Mouse (Mus musculus) heart, embryonic 11.5 days (tissue): Measurements from ENCODE around the gene Kif18b. TPM values are rescaled to one million over a fixed set of nuclear protein-coding genes. Genes with fewer than 3 reads are reported as not detected.
A peak's percentile ranks its signal among the peaks of the same experiment; 100 is the strongest.

Experiments
- ATAC-seq: fragments of 200-750 bp; cut with Nextera tagmentation; replicated peaks from 2 replicates; pipeline ENCODE4 v1.8.0; 2017; ENCODE audit warnings: moderate library complexity; ENCODE audit not compliant: insufficient number of reproducible peaks, low FRiP score, low TSS enrichment
- H3K27ac ChIP-seq: fragments of 300-500 bp; sonication (generic); 2 replicates; pipeline ENCODE4 v1.5.1; 2014; ENCODE audit warnings: mild to moderate bottlenecking, low read depth, low read length
- H3K27me3 ChIP-seq: fragments of 300-500 bp; sonication (generic); 2 replicates; pipeline ENCODE4 v1.6.1; 2014; ENCODE audit warnings: mild to moderate bottlenecking, low read length, mixed read lengths; ENCODE audit not compliant: control insufficient read depth, insufficient read depth
- H3K36me3 ChIP-seq: fragments of 300-500 bp; sonication (generic); 2 replicates; pipeline ENCODE4 v1.6.1; 2014; ENCODE audit warnings: mild to moderate bottlenecking, low read length, moderate library complexity, mixed read lengths; ENCODE audit not compliant: control insufficient read depth, insufficient read depth
- H3K4me1 ChIP-seq: fragments of 300-500 bp; sonication (generic); 2 replicates; pipeline ENCODE4 v1.6.1; 2014; ENCODE audit warnings: low read length; ENCODE audit not compliant: control insufficient read depth, insufficient read depth
- H3K4me2 ChIP-seq: fragments of 300-500 bp; sonication (generic); 2 replicates; pipeline ENCODE4 v1.6.1; 2014; ENCODE audit warnings: mild to moderate bottlenecking, moderate library complexity
- H3K4me3 ChIP-seq: fragments of 300-500 bp; sonication (generic); 2 replicates; pipeline ENCODE4 v1.5.1; 2014; ENCODE audit warnings: low read depth, low read length
- H3K9ac ChIP-seq: fragments of 300-500 bp; sonication (generic); 2 replicates; pipeline ENCODE4 v1.6.1; 2014; ENCODE audit warnings: mild to moderate bottlenecking, low read depth, low read length, moderate library complexity
- H3K9me3 ChIP-seq: fragments of 300-500 bp; sonication (generic); replicated peaks from 2 replicates; pipeline ENCODE4 v1.6.1; 2016; ENCODE audit warnings: low read length; ENCODE audit not compliant: control insufficient read depth
- WGBS: fragments of 180-500 bp; shearing (Covaris S2); extraction: QIAGEN DNeasy Blood & Tissue Kit; methylation state at CpG from one replicate; pipeline ENCODE4 v1.1.7; 2014; ENCODE audit not compliant: insufficient replicate concordance; 5-methylcytosine and 5-hydroxymethylcytosine counted together
- polyA plus RNA-seq: library from polyadenylated mRNA; unstranded; fragments of >200 nt; fragmentation: Nextera tagmentation; extraction: Ambion mirVana; gene quantifications from 2 replicates; pipeline ENCODE4 v1.2.1, GENCODE M21; 2014

Gene Kif18b
- polyA plus RNA-seq, 1 experiment from 2014 or later, result 5.9 TPM

GRCm38 (mm10) chr11:102880585-102881313 lies 44.2 kb downstream of the Kif18b start, which contains the start of the genes Eftud2 and Ccdc103:
Gene Eftud2, minus strand, starts transcription at chr11:102880985.
Gene Ccdc103, plus strand, starts transcription at chr11:102881204.
- Histone ChIP-seq H3K9me3 (no peaks in the 10 kb centered on the region), H3K4me3 (peak within 1 kb of the TSS; percentile 86), H3K9ac (peak within 1 kb of the TSS; percentile 89), H3K36me3 (peaks cover 7% of the 10 kb centered on the region; the same call in 1 of the 2 replicates), H3K27ac (peak within 1 kb of the TSS; percentile 80), H3K4me1 (peaks cover 29% of the 10 kb centered on the region), H3K27me3 (no peaks in the 10 kb centered on the region), H3K4me2 (peak within 1 kb of the TSS; percentile 81)
- peak; percentile 82 for ATAC-seq
- under 1% methylated on average over 62 of the region's 62 CpGs for WGBS

- Histone ChIP-seq H3K9me3 (no peaks in the 10 kb centered on the region), H3K27ac (no peak overlapping the region), H3K4me3 (peak overlapping the region; percentile 86; the same call in 1 of the 2 replicates), H3K9ac (peak overlapping the region; percentile 89; the same call in 1 of the 2 replicates), H3K36me3 (peaks cover 9% of the 10 kb centered on the region; the same call in 1 of the 2 replicates), H3K4me2 (peak overlapping the region; percentile 81), H3K27me3 (no peaks in the 10 kb centered on the region), H3K4me1 (peaks cover 25% of the 10 kb centered on the region)
- no peak for ATAC-seq
- 90% methylated on average over 2 of the region's 2 CpGs for WGBS
These were observed 45.4 kb downstream of the Kif18b start for GRCm38 (mm10) chr11:102879558-102879957.

- no peak overlapping the region for H3K9ac ChIP-seq
- H3K9me3 ChIP-seq, result no peaks in the 10 kb centered on the region
- ATAC-seq, result no peak
- no peak overlapping the region for H3K4me2 ChIP-seq
- H3K27me3 ChIP-seq, result no peaks in the 10 kb centered on the region
- peaks cover 5% of the 10 kb centered on the region; the same call in 1 of the 2 replicates for H3K4me1 ChIP-seq
- peaks cover 15% of the 10 kb centered on the region for H3K36me3 ChIP-seq
- WGBS, result 88% methylated on average over 7 of the region's 7 CpGs
- H3K27ac ChIP-seq, result no peak overlapping the region
- no peak overlapping the region for H3K4me3 ChIP-seq
These were observed 50.1 kb downstream of the Kif18b start for GRCm38 (mm10) chr11:102874801-102875334.

- no peak overlapping the region for H3K9ac ChIP-seq
- no peak overlapping the region for H3K4me3 ChIP-seq
- H3K4me2 ChIP-seq, result no peak overlapping the region
- H3K27ac ChIP-seq, result no peak overlapping the region
- 49% methylated on average over 4 of the region's 4 CpGs for WGBS
- H3K4me1 ChIP-seq, result peaks cover 3% of the 10 kb centered on the region; the same call in 1 of the 2 replicates
- H3K27me3 ChIP-seq, result no peaks in the 10 kb centered on the region
- ATAC-seq, result no peak
- peaks cover 16% of the 10 kb centered on the region for H3K36me3 ChIP-seq
- H3K9me3 ChIP-seq, result no peaks in the 10 kb centered on the region
These were observed 60.7 kb downstream of the Kif18b start for GRCm38 (mm10) chr11:102864272-102864671.

GRCm38 (mm10) chr11:102859933-102860332 lies 65.0 kb downstream of the Kif18b start:
- ATAC-seq, result no peak
- WGBS, result 88% methylated on average over 8 of the region's 8 CpGs

GRCm38 (mm10) chr11:102858951-102859350 lies 66.0 kb downstream of the Kif18b start:
- ATAC-seq, result no peak
- no peak overlapping the region for H3K27ac ChIP-seq
- H3K36me3 ChIP-seq, result peaks cover 33% of the 10 kb centered on the region
- WGBS, result 90% methylated on average over 11 of the region's 11 CpGs
- no peaks in the 10 kb centered on the region for H3K4me1 ChIP-seq
- no peaks in the 10 kb centered on the region for H3K27me3 ChIP-seq
- no peak overlapping the region for H3K4me2 ChIP-seq
- no peak overlapping the region for H3K9ac ChIP-seq
- no peaks in the 10 kb centered on the region for H3K9me3 ChIP-seq
- H3K4me3 ChIP-seq, result no peak overlapping the region

More at GRCm38 (mm10) chr11:102859933-102860332, 65.0 kb downstream of the Kif18b start:
- Histone ChIP-seq H3K9me3 (no peaks in the 10 kb centered on the region), H3K9ac (no peak overlapping the region), H3K4me2 (no peak overlapping the region), H3K27ac (no peak overlapping the region), H3K27me3 (no peaks in the 10 kb centered on the region), H3K4me3 (no peak overlapping the region), H3K36me3 (peaks cover 27% of the 10 kb centered on the region), H3K4me1 (no peaks in the 10 kb centered on the region)

- Histone ChIP-seq H3K4me2 (no peak overlapping the region), H3K27ac (no peak overlapping the region), H3K9me3 (no peaks in the 10 kb centered on the region), H3K4me1 (no peaks in the 10 kb centered on the region), H3K4me3 (no peak overlapping the region), H3K9ac (no peak overlapping the region), H3K36me3 (peaks cover 39% of the 10 kb centered on the region), H3K27me3 (no peaks in the 10 kb centered on the region)
- 82% methylated on average over 6 of the region's 6 CpGs for WGBS
- ATAC-seq, result no peak
These were observed 69.0 kb downstream of the Kif18b start for GRCm38 (mm10) chr11:102855941-102856340.
